Mouse (Mus musculus): Measurements from ENCODE around the gene Ociad2. TPM values are rescaled to one million over a fixed set of nuclear protein-coding genes. Genes with fewer than 3 reads are reported as not detected.

The Ociad2 gene
- polyA plus RNA-seq (2015; fragmentation: Nextera tagmentation; extraction: Ambion mirVana), result 17.0 and 19.2 TPM in 2 replicates

GRCm38 (mm10) chr5:73340723-73341235 is at the start of gene Ociad2:
Ociad2 (minus strand) TSS chr5:73341028.
- Histone ChIP-seq H3K4me2 (no peak within 1 kb of the TSS), H3K9me3 (no peaks in the 10 kb centered on the region), H3K27me3 (replicated peaks) (peaks cover 14% of the 10 kb centered on the region; the same call in 1 of the 2 replicates), H3K27ac (replicated peaks) (no peak within 1 kb of the TSS), H3K4me1 (peaks cover 35% of the 10 kb centered on the region), H3K4me3 (no peak within 1 kb of the TSS), H3K36me3 (no peaks in the 10 kb centered on the region), H3K9ac (no peak within 1 kb of the TSS)
- 76% methylated on average over 8 of the region's 8 CpGs for WGBS
- no peak for ATAC-seq (ENCODE audit: extremely low read depth, insufficient number of reproducible peaks, low FRiP score, low TSS enrichment)

DNA sequence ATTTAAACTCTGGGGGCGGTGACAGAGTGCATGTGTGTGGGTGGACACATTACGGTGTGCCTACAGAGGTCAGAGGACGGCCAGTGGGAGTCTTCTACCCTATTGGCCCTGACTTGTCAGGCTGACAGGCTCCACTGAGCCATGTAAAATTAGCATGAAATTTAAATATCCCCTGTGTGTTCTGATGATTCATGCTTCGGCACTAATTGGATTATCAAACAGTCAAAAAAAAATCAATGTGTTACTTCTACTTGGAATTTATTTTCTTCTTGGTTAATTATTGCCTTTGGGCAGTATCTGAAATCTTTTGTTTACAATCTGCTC is 42.8 kb upstream of the Ociad2 start:
- H3K4me1 ChIP-seq, result 0 out of 2 replicates have a peak, but pooled peaks cover 4% of the 10 kb centered on the region
- H3K9me3 ChIP-seq, result no peaks in the 10 kb centered on the region
- 69% methylated on average over 4 of the region's 4 CpGs for WGBS
- H3K9ac ChIP-seq, result no peak overlapping the region
- no peaks in the 10 kb centered on the region for H3K36me3 ChIP-seq
- no peak overlapping the region for H3K4me2 ChIP-seq
- no peak overlapping the region for H3K4me3 ChIP-seq
- no peak overlapping the region for H3K27ac ChIP-seq (replicated peaks)
- ATAC-seq (ENCODE audit: extremely low read depth, insufficient number of reproducible peaks, low FRiP score, low TSS enrichment), result no peak
- H3K27me3 ChIP-seq (replicated peaks), result peaks cover 14% of the 10 kb centered on the region

- no peak overlapping the region for H3K4me2 ChIP-seq
- ATAC-seq (ENCODE audit: extremely low read depth, insufficient number of reproducible peaks, low FRiP score, low TSS enrichment), result no peak
- H3K9ac ChIP-seq, result no peak overlapping the region
- 26% methylated on average over 3 of the region's 3 CpGs for WGBS
- 0 out of 2 replicates have a peak, but pooled peaks cover 4% of the 10 kb centered on the region for H3K4me1 ChIP-seq
- no peak overlapping the region for H3K4me3 ChIP-seq
- H3K36me3 ChIP-seq, result no peaks in the 10 kb centered on the region
- H3K27me3 ChIP-seq (replicated peaks), result peaks cover 14% of the 10 kb centered on the region
- H3K9me3 ChIP-seq, result no peaks in the 10 kb centered on the region
- no peak overlapping the region for H3K27ac ChIP-seq (replicated peaks)
Observed at GRCm38 (mm10) chr5:73382737-73383646, 42.2 kb upstream of the Ociad2 start.

GRCm38 (mm10) chr5:73381976-73382540 is 41.2 kb upstream of the Ociad2 start:
- Histone ChIP-seq H3K4me3 (no peak overlapping the region), H3K27me3 (replicated peaks) (peaks cover 14% of the 10 kb centered on the region), H3K9ac (no peak overlapping the region), H3K9me3 (no peaks in the 10 kb centered on the region), H3K27ac (replicated peaks) (no peak overlapping the region), H3K4me1 (0 out of 2 replicates have a peak, but pooled peaks cover 4% of the 10 kb centered on the region), H3K36me3 (no peaks in the 10 kb centered on the region), H3K4me2 (no peak overlapping the region)
- 66% methylated on average over 9 of the region's 9 CpGs for WGBS
- ATAC-seq (ENCODE audit: extremely low read depth, insufficient number of reproducible peaks, low FRiP score, low TSS enrichment), result no peak

GRCm38 (mm10) chr5:73381510-73381909 is 40.7 kb upstream of the Ociad2 start:
- H3K27me3 ChIP-seq (replicated peaks), result peaks cover 14% of the 10 kb centered on the region
- 0 out of 2 replicates have a peak, but pooled peaks cover 6% of the 10 kb centered on the region for H3K4me1 ChIP-seq
- H3K36me3 ChIP-seq, result no peaks in the 10 kb centered on the region
- no peak overlapping the region for H3K27ac ChIP-seq (replicated peaks)
- no peaks in the 10 kb centered on the region for H3K9me3 ChIP-seq
- no peak overlapping the region for H3K4me2 ChIP-seq
- 77% methylated on average over 7 of the region's 7 CpGs for WGBS
- ATAC-seq (ENCODE audit: extremely low read depth, insufficient number of reproducible peaks, low FRiP score, low TSS enrichment), result no peak
- no peak overlapping the region for H3K4me3 ChIP-seq
- 0 out of 2 replicates have a peak overlapping the region, but pooled peaks have one; percentile 14 for H3K9ac ChIP-seq

DNA sequence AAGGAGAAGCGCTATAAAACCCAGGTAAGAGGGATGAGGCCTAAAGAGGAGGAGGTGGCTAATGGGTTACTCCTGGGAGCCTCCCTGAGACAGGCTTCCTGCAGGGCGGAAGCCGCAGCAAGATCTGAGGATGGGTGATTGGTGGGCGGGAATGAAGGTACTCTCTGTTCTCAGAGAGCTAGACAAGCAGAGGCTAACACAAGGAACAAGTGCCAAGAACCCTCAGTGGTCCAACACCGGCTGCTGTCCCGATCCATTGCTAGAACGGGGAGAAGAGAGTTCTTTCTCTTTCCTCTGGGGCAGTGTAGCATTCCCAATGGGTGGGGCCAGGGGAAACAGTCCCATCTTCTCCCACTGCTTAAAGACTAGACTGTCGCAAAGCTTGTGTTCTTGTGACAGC is 40.0 kb upstream of the Ociad2 start:
- WGBS, result 35% methylated on average over 8 of the region's 8 CpGs
- ATAC-seq (ENCODE audit: extremely low read depth, insufficient number of reproducible peaks, low FRiP score, low TSS enrichment), result no peak
- Histone ChIP-seq H3K4me2 (no peak overlapping the region), H3K4me3 (no peak overlapping the region), H3K4me1 (0 out of 2 replicates have a peak, but pooled peaks cover 6% of the 10 kb centered on the region), H3K27me3 (replicated peaks) (peaks cover 14% of the 10 kb centered on the region), H3K9ac (no peak overlapping the region), H3K27ac (replicated peaks) (no peak overlapping the region), H3K9me3 (no peaks in the 10 kb centered on the region), H3K36me3 (no peaks in the 10 kb centered on the region)

DNA sequence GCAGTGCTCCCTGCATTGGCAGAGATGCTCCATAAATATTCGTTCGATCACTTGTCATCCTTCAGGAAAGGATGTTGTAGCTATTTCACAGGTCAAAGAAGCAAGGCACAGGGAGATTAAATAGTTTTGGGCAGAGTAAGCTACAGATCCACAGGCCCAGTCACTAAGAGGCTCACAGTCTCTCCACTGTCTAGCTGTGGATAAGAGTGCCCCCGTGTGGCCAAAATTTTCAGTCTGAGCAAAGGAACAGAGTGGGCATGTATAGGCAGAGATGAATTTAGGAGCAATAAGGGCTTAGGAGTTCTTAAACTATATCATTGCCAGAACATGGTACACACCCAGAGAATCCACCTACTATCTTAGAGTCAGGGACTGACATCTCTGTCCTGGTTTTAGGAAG is 39.1 kb upstream of the Ociad2 start:
- peak; percentile 31; the same call in 1 of the 2 replicates for ATAC-seq (ENCODE audit: extremely low read depth, insufficient number of reproducible peaks, low FRiP score, low TSS enrichment)
- Histone ChIP-seq H3K4me1 (0 out of 2 replicates have a peak, but pooled peaks cover 6% of the 10 kb centered on the region), H3K9ac (no peak overlapping the region), H3K27ac (replicated peaks) (no peak overlapping the region), H3K27me3 (replicated peaks) (peaks cover 14% of the 10 kb centered on the region), H3K4me2 (no peak overlapping the region), H3K4me3 (no peak overlapping the region), H3K9me3 (no peaks in the 10 kb centered on the region), H3K36me3 (no peaks in the 10 kb centered on the region)
- WGBS, result 17% methylated on average over 3 of the region's 3 CpGs

DNA sequence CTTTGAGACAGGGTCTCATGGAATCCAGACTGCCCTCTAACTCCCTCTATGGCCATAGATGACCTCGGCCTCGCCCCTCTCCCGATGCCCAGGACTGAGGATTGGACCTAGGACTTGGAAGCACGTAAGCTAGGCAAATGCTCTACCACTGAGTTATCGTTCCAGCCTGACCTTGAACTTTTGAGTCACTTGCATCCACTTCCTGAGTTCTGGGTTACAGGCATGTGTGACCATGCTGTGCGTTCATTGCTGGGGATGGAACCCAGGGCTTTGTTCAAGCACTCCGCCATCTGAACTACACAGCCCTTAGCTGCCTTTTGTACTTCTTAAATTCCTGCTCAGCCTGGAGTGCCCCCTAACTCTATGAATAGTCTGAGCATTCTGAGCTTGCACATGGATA is 35.7 kb upstream of the Ociad2 start:
- Histone ChIP-seq H3K27ac (replicated peaks) (no peak overlapping the region), H3K4me3 (no peak overlapping the region), H3K9me3 (no peaks in the 10 kb centered on the region), H3K9ac (no peak overlapping the region), H3K4me2 (no peak overlapping the region), H3K27me3 (replicated peaks) (peaks cover 13% of the 10 kb centered on the region), H3K4me1 (0 out of 2 replicates have a peak, but pooled peaks cover 3% of the 10 kb centered on the region), H3K36me3 (no peaks in the 10 kb centered on the region)
- ATAC-seq (ENCODE audit: extremely low read depth, insufficient number of reproducible peaks, low FRiP score, low TSS enrichment), result no peak
- WGBS, result 80% methylated on average over 7 of the region's 7 CpGs

DNA sequence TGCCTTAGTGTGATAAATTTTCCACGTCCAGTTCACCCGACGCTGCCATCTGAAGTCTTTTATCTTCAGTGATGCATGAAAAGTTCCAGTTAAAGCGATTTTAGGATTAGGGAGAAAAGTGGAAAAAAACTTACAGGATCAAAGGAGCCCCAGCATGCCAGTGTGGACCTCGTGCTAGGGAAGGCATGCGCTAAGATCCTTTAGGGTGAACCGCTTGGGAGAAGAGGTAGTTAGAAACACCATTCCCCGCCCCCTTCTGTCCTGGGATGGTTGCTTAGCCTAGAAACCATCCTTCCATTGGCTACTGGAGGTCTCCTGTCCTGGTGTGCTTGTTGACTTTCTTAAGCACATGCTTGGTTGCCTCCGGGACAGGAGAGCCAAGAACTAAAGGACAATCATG is 35.2 kb upstream of the Ociad2 start:
- Histone ChIP-seq H3K4me2 (no peak overlapping the region), H3K4me3 (no peak overlapping the region), H3K27ac (replicated peaks) (no peak overlapping the region), H3K36me3 (no peaks in the 10 kb centered on the region), H3K9ac (no peak overlapping the region), H3K27me3 (replicated peaks) (peaks cover 9% of the 10 kb centered on the region), H3K4me1 (0 out of 2 replicates have a peak, but pooled peaks cover 3% of the 10 kb centered on the region), H3K9me3 (no peaks in the 10 kb centered on the region)
- ATAC-seq (ENCODE audit: extremely low read depth, insufficient number of reproducible peaks, low FRiP score, low TSS enrichment), result no peak
- 70% methylated on average over 9 of the region's 9 CpGs for WGBS

GRCm38 (mm10) chr5:73373184-73373583 is 32.4 kb upstream of the Ociad2 start:
- Histone ChIP-seq H3K4me2 (no peak overlapping the region), H3K27me3 (replicated peaks) (no peaks in the 10 kb centered on the region; the same call in 1 of the 2 replicates), H3K9me3 (no peaks in the 10 kb centered on the region), H3K4me1 (0 out of 2 replicates have a peak, but pooled peaks cover 5% of the 10 kb centered on the region), H3K27ac (replicated peaks) (no peak overlapping the region), H3K36me3 (no peaks in the 10 kb centered on the region), H3K4me3 (no peak overlapping the region), H3K9ac (no peak overlapping the region)
- no peak for ATAC-seq (ENCODE audit: extremely low read depth, insufficient number of reproducible peaks, low FRiP score, low TSS enrichment)
- WGBS, result 37% methylated on average over 3 of the region's 3 CpGs

DNA sequence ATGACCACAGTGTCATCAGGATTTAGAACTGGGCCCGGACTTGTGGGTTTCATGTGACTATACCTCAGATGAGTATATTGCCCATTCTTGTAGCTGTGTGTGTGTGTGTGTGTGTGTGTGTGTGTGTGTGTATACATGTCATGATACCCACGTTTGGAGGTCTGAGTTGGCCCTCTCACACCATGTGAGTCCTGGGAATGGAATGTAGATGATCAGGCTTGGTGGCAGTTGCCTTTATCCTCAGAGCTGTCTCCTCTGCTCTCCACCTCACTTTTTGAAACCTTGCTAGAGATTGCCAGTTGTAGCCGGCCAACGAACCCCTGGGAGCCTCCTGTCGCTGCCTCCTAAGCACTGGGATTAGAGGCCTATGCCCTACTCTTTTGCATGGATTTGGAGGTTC is 31.8 kb upstream of the Ociad2 start:
- Histone ChIP-seq H3K4me2 (no peak overlapping the region), H3K9ac (no peak overlapping the region), H3K27me3 (replicated peaks) (no peaks in the 10 kb centered on the region; the same call in 1 of the 2 replicates), H3K36me3 (no peaks in the 10 kb centered on the region), H3K4me1 (0 out of 2 replicates have a peak, but pooled peaks cover 5% of the 10 kb centered on the region), H3K27ac (replicated peaks) (no peak overlapping the region), H3K9me3 (no peaks in the 10 kb centered on the region), H3K4me3 (no peak overlapping the region)
- 57% methylated on average over 5 of the region's 5 CpGs for WGBS
- no peak for ATAC-seq (ENCODE audit: extremely low read depth, insufficient number of reproducible peaks, low FRiP score, low TSS enrichment)

All from heart, embryonic 13.5 days (tissue).